Mouse (Mus musculus) thymus, adult 2 months (tissue): ENCODE measurements around the gene Nfil3.

Source experiments
- CTCF ChIP-seq: fragments of 200-500 bp; IDR thresholded peaks from 2 replicates; pipeline ENCODE4 v1.5.1; 2012; ENCODE audit warnings: mild to moderate bottlenecking, control low read depth, low read length, moderate library complexity, borderline replicate concordance; ENCODE audit not compliant: control insufficient read depth, poor library complexity, insufficient read depth; ENCODE audit errors: extremely low read depth
- POLR2A ChIP-seq: fragments of 200-500 bp; IDR thresholded peaks from 2 replicates; pipeline ENCODE4 v1.6.1; 2012; ENCODE audit warnings: mild to moderate bottlenecking, low read length, control low read depth, moderate library complexity; ENCODE audit not compliant: control insufficient read depth, poor library complexity, insufficient read depth; ENCODE audit errors: extremely low read depth

DNA sequence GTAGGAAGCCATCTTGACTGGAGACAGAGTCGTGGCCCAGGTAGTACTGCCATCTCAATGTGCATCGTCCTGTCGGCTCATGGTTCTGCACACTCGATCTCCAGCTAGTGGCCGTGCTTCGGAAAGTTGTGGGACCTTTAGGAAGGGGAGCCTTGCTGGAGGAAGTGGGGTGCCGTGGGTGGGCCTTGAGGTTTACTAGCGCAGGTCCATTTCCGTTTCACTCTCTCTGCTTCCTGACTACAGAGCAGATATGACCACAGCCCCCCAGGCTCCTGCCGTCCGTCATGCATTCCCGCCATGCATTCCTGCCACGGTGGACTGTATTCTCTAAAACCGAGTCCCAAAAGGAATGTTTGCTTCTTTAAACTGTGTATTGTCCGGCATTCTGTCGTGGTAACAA, 8.1 kb upstream of the Nfil3 start:
- TF ChIP-seq POLR2A, result no peak
- TF ChIP-seq CTCF, result no peak
